Mouse (Mus musculus): ENCODE results near the gene Ifnl2.

- no peak for TF ChIP-seq CTCF (IDR thresholded peaks at IDR 0.05; ENCODE audit: borderline replicate concordance, insufficient read depth, low read depth, low read length)
- no peak for TF ChIP-seq POLR2A (IDR thresholded peaks at IDR 0.05; ENCODE audit: borderline replicate concordance, insufficient read depth, low read length)
These were observed 19.4 kb downstream of the Ifnl2 start for GRCm38 (mm10) chr7:28490903-28491302.

All from cerebellum, adult 2 months (tissue).